Mouse (Mus musculus) kidney, embryonic 14.5 days (tissue): Measurements from ENCODE around the gene Nlgn2. TPM values are rescaled to one million over a fixed set of nuclear protein-coding genes. Genes with fewer than 3 reads are reported as not detected.

Experiments
- ATAC-seq: fragments of 200-750 bp; cut with Nextera tagmentation; 2 replicates; pipeline ENCODE4 v1.8.0; 2017; ENCODE audit warnings: moderate number of reproducible peaks, mild to moderate bottlenecking, moderate TSS enrichment, moderate library complexity; ENCODE audit not compliant: low FRiP score, low TSS enrichment
- H3K27ac ChIP-seq: fragments of 300-500 bp; sonication (generic); 2 replicates; pipeline ENCODE4 v1.5.1; 2014; ENCODE audit warnings: low read depth, mild to moderate bottlenecking, low read length, moderate library complexity, mixed read lengths
- H3K27me3 ChIP-seq: fragments of 300-500 bp; sonication (generic); 2 replicates; pipeline ENCODE4 v1.6.1; 2014; ENCODE audit warnings: mild to moderate bottlenecking, low read length; ENCODE audit not compliant: control insufficient read depth, insufficient read depth
- H3K36me3 ChIP-seq: fragments of 300-500 bp; sonication (generic); 2 replicates; pipeline ENCODE4 v1.6.1; 2014; ENCODE audit warnings: low read length, mixed read lengths; ENCODE audit not compliant: control insufficient read depth, insufficient read depth
- H3K4me1 ChIP-seq: fragments of 300-500 bp; sonication (generic); 2 replicates; pipeline ENCODE4 v1.6.1; 2014; ENCODE audit warnings: low read length, mixed read lengths; ENCODE audit not compliant: control insufficient read depth, insufficient read depth
- H3K4me2 ChIP-seq: fragments of 300-500 bp; sonication (generic); replicated peaks from 2 replicates; pipeline ENCODE4 v1.6.1; 2014; ENCODE audit warnings: low read depth, mild to moderate bottlenecking, low read length
- H3K4me3 ChIP-seq: fragments of 300-500 bp; sonication (generic); 2 replicates; pipeline ENCODE4 v1.5.1; 2014; ENCODE audit warnings: mild to moderate bottlenecking, low read length
- H3K9ac ChIP-seq: fragments of 300-500 bp; sonication (generic); 2 replicates; pipeline ENCODE4 v1.6.1; 2014; ENCODE audit warnings: low read depth, mild to moderate bottlenecking, low read length, moderate library complexity
- H3K9me3 ChIP-seq: fragments of 300-500 bp; sonication (generic); 2 replicates; pipeline ENCODE4 v1.6.1; 2016; ENCODE audit warnings: low read length; ENCODE audit not compliant: control insufficient read depth
- WGBS: fragments of 180-500 bp; shearing (Covaris S2); extraction: QIAGEN DNeasy Blood & Tissue Kit; methylation state at CpG from one replicate; pipeline ENCODE4 v1.1.7; 2014; 5-methylcytosine and 5-hydroxymethylcytosine counted together
- polyA plus RNA-seq: library from polyadenylated mRNA; unstranded; fragments of >200 nt; fragmentation: Nextera tagmentation; extraction: Ambion mirVana; gene quantifications from 2 replicates; pipeline ENCODE4 v1.2.1, GENCODE M21; 2014

Nlgn2 gene
- polyA plus RNA-seq, 1 experiment from 2014 or later = 7.8 TPM

GRCm38 (mm10) chr11:69822080-69822479, 15.5 kb downstream of the Nlgn2 start, which contains the start of gene Spem1:
TSS of gene Spem1 (minus strand) at chr11:69822180.
- no peaks in the 10 kb centered on the region for H3K4me1 ChIP-seq
- no peaks in the 10 kb centered on the region for H3K27me3 ChIP-seq
- no peak within 1 kb of the TSS for H3K4me2 ChIP-seq
- 0 out of 2 replicates have a peak, but pooled peaks cover 3% of the 10 kb centered on the region for H3K9me3 ChIP-seq
- no peak within 1 kb of the TSS for H3K4me3 ChIP-seq
- H3K36me3 ChIP-seq = peaks cover 26% of the 10 kb centered on the region
- ATAC-seq = no peak
- WGBS = 84% methylated on average over 3 of the region's 3 CpGs
- no peak within 1 kb of the TSS for H3K27ac ChIP-seq
- H3K9ac ChIP-seq = no peak within 1 kb of the TSS

GRCm38 (mm10) chr11:69818871-69819270, 18.7 kb downstream of the Nlgn2 start:
- Histone ChIP-seq H3K27ac (no peak overlapping the region), H3K9ac (no peak overlapping the region), H3K36me3 (no peaks in the 10 kb centered on the region), H3K9me3 (0 out of 2 replicates have a peak, but pooled peaks cover 3% of the 10 kb centered on the region), H3K4me1 (no peaks in the 10 kb centered on the region), H3K4me2 (no peak overlapping the region), H3K27me3 (no peaks in the 10 kb centered on the region), H3K4me3 (no peak overlapping the region)
- 92% methylated on average over 8 of the region's 8 CpGs for WGBS
- ATAC-seq = no peak

- Histone ChIP-seq H3K27ac (no peak within 1 kb of the TSS), H3K4me1 (no peaks in the 10 kb centered on the region), H3K27me3 (no peaks in the 10 kb centered on the region), H3K36me3 (no peaks in the 10 kb centered on the region), H3K9me3 (0 out of 2 replicates have a peak, but pooled peaks cover 3% of the 10 kb centered on the region), H3K9ac (no peak within 1 kb of the TSS), H3K4me3 (no peak within 1 kb of the TSS), H3K4me2 (no peak within 1 kb of the TSS)
- 90% methylated on average over 2 of the region's 2 CpGs for WGBS
- no peak for ATAC-seq
Observed at GRCm38 (mm10) chr11:69818365-69818764, 19.2 kb downstream of the Nlgn2 start, which contains the start of gene Spem2. TSS of gene Spem2 (minus strand) at chr11:69818465.

- Histone ChIP-seq H3K4me2 (no peak overlapping the region), H3K9me3 (0 out of 2 replicates have a peak, but pooled peaks cover 3% of the 10 kb centered on the region), H3K4me1 (no peaks in the 10 kb centered on the region), H3K27me3 (no peaks in the 10 kb centered on the region), H3K27ac (no peak overlapping the region), H3K4me3 (no peak overlapping the region), H3K36me3 (no peaks in the 10 kb centered on the region), H3K9ac (no peak overlapping the region)
- no peak for ATAC-seq
- WGBS = 93% methylated on average over 12 of the region's 12 CpGs
Observed at GRCm38 (mm10) chr11:69816520-69816919, 21.1 kb downstream of the Nlgn2 start.

GRCm38 (mm10) chr11:69815155-69815554, 22.4 kb downstream of the Nlgn2 start, which contains the start of gene Gm39566:
TSS of gene Gm39566 (minus strand) at chr11:69815298.
- Histone ChIP-seq H3K4me3 (no peak within 1 kb of the TSS), H3K27ac (no peak within 1 kb of the TSS), H3K9me3 (0 out of 2 replicates have a peak, but pooled peaks cover 3% of the 10 kb centered on the region), H3K9ac (no peak within 1 kb of the TSS), H3K36me3 (no peaks in the 10 kb centered on the region), H3K4me1 (no peaks in the 10 kb centered on the region), H3K4me2 (no peak within 1 kb of the TSS), H3K27me3 (no peaks in the 10 kb centered on the region)
- no peak for ATAC-seq
- WGBS = 51% methylated on average over 10 of the region's 10 CpGs

- no peaks in the 10 kb centered on the region; the same call in 1 of the 2 replicates for H3K4me1 ChIP-seq
- 0 out of 2 replicates have a peak, but pooled peaks cover 3% of the 10 kb centered on the region for H3K9me3 ChIP-seq
- no peak overlapping the region for H3K4me2 ChIP-seq
- peaks cover 5% of the 10 kb centered on the region; the same call in 1 of the 2 replicates for H3K27me3 ChIP-seq
- no peak for ATAC-seq
- no peak overlapping the region for H3K9ac ChIP-seq
- no peaks in the 10 kb centered on the region for H3K36me3 ChIP-seq
- H3K4me3 ChIP-seq = no peak overlapping the region
- H3K27ac ChIP-seq = no peak overlapping the region
Observed at GRCm38 (mm10) chr11:69810280-69810679, 27.3 kb downstream of the Nlgn2 start.

- 80% methylated on average over 2 of the region's 2 CpGs for WGBS
- H3K9ac ChIP-seq = no peak overlapping the region
- H3K27ac ChIP-seq = no peak overlapping the region
- no peak overlapping the region for H3K4me2 ChIP-seq
- peaks cover 21% of the 10 kb centered on the region for H3K4me1 ChIP-seq
- ATAC-seq = no peak
- H3K4me3 ChIP-seq = no peak overlapping the region
- no peaks in the 10 kb centered on the region for H3K36me3 ChIP-seq
- peaks cover 24% of the 10 kb centered on the region for H3K27me3 ChIP-seq
- 0 out of 2 replicates have a peak, but pooled peaks cover 3% of the 10 kb centered on the region for H3K9me3 ChIP-seq
Observed at GRCm38 (mm10) chr11:69807641-69808040, 29.9 kb downstream of the Nlgn2 start.

GRCm38 (mm10) chr11:69806378-69806777, 31.2 kb downstream of the Nlgn2 start:
- no peak overlapping the region for H3K27ac ChIP-seq
- H3K36me3 ChIP-seq = no peaks in the 10 kb centered on the region
- H3K4me2 ChIP-seq = no peak overlapping the region
- H3K9me3 ChIP-seq = 0 out of 2 replicates have a peak, but pooled peaks cover 3% of the 10 kb centered on the region
- WGBS = 81% methylated on average over 4 of the region's 4 CpGs
- no peak for ATAC-seq
- peaks cover 34% of the 10 kb centered on the region for H3K27me3 ChIP-seq
- H3K4me3 ChIP-seq = no peak overlapping the region
- H3K4me1 ChIP-seq = peaks cover 31% of the 10 kb centered on the region
- H3K9ac ChIP-seq = no peak overlapping the region

GRCm38 (mm10) chr11:69804972-69805909, 32.3 kb downstream of the Nlgn2 start, which contains the start of gene Tmem102:
TSS of gene Tmem102 (minus strand) at chr11:69805624.
- Histone ChIP-seq H3K36me3 (no peaks in the 10 kb centered on the region), H3K4me2 (peak within 1 kb of the TSS; percentile 94), H3K9ac (peak within 1 kb of the TSS; percentile 43; the same call in 1 of the 2 replicates), H3K9me3 (0 out of 2 replicates have a peak, but pooled peaks cover 3% of the 10 kb centered on the region), H3K4me1 (peaks cover 34% of the 10 kb centered on the region), H3K4me3 (peak within 1 kb of the TSS; percentile 48), H3K27me3 (peaks cover 34% of the 10 kb centered on the region), H3K27ac (no peak within 1 kb of the TSS)
- 7% methylated on average over 29 of the region's 29 CpGs for WGBS
- ATAC-seq = no peak
